Mouse (Mus musculus): ENCODE measurements around the gene Gosr1. TPM values are rescaled to one million over a fixed set of nuclear protein-coding genes. Genes with fewer than 3 reads are reported as not detected.
"Not testable (repeated sequence)": the region's sequence is repeated elsewhere in the genome, so short reads cannot be mapped to it uniquely, and the experiment has no call there.

Gosr1 gene
- total RNA-seq, 1 experiment from 2014 or later, result 67.3 TPM

DNA sequence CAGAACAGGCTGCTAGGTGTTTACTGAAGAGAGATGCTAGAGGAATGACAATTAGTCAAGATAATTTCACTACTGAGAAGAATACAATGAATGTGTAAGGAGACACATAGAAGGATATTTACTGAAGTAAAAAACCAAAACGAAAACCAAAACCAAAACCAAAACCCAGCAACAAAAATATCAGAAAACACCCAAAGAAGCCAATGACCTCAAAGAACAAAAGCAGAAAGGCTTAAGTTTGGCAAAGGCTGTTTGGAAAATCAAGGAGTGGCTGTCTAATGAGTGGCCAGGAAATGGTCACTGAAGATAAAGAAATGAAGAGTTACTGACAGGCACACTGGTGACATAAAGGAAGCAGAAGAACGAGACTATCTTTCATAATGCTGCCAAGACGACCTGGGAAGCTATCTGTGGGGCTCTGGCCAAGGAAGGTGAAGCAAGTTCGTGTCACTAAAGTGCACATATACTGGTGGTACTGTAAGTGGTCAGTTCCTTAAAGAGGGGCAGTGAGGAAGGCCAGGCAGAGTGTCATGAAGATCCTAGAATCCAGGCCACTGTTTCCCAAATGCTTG is 27.5 kb downstream of the Gosr1 start:
- DNase-seq, result no peak

DNA sequence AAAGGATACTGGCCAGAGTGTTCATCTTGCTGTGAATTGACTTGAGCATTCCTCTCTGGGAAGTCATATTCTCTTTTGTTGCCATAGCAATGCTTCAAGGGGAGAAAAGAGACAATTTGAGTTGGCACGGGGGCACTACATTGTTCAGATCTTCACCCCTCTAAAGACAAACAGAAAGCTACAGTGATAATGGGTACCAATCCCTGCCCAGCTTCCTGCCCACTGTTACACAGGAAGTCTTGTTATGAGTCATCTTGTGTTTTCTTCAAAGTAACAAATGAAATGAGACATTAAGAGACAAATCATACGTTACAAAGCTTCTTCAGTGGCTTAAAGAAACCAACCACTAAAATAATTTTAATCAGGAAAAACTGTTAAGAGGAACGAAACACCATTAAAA is 28.8 kb downstream of the Gosr1 start:
- DNase-seq, result no peak

DNA sequence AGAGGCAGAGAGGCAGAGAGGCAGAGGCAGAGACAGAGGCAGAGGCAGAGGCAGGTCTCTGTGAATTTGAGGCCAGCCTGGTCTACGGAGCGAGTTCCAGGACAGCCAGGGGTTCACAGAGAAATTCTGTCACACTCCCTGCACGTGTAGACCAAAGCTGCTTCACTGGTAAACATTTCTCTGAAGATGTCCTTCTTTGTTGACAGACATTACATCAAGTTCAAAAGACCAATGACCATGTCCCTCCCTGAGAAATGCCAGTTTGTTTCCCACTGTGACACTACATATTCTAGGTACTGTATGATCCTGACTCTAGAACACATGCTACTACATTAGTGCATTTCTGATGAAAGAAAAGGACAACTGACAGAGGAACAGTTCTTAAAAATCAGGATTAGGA is 32.7 kb downstream of the Gosr1 start:
- no peak for DNase-seq

DNA sequence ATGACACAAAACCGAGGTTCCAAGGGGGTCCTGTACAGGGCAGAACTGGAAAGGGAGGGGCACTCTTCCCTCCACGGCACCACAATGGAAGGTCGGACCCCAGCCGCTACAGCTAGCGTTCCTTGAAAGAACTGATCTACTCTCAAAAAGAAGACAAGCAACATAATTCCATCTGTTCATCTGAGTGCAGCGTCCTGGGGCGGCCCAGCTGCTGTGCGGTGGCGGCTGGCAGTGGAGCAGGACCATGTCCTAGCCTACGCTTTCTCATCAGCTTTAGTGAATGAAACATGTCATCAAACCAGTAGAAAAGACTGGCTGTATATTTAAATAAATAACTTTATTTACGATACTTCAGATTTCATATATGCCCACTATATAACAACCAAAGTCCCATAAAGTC is 35.3 kb downstream of the Gosr1 start:
- DNase-seq, result no peak

DNA sequence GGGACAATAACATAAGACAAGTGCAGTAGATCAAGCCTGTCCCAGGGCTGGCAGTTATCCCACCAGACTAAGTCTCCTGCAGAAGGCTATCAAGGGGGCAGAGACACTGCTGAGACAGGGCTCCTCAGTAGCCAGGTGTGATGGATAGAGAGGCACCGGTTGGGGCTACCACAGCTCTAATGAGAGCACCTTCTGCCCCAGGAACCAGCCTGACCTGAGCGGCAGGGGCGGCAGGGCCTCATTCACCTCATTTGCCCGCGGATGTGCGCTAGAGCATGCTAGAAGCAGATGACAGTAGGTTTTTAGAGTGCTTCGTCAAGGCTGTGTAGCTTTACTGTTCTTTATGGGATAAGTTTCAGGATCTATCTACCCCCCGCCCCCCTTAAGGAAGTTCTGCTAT is 39.5 kb downstream of the Gosr1 start:
- no peak for DNase-seq

DNA sequence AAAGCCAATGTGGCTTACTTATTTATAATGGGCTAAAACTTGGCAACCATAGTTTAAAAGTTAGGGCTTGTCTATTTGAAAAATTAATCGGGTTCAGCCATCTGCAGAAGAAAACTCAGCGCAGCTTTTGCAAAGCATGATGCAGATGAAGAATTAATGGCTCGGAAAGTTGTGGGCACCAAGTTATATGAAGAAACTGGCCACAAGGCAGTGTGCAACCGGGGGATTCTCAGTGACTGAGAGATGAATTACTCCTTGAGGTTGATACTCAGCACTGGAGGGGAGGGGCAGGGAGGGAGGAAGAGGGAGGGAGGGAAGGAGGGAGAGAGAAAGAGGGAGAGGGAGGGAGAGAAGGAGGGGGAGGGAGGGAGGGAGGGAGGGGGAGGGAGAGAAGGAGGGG is 46.4 kb downstream of the Gosr1 start:
- DNase-seq, result no peak

DNA sequence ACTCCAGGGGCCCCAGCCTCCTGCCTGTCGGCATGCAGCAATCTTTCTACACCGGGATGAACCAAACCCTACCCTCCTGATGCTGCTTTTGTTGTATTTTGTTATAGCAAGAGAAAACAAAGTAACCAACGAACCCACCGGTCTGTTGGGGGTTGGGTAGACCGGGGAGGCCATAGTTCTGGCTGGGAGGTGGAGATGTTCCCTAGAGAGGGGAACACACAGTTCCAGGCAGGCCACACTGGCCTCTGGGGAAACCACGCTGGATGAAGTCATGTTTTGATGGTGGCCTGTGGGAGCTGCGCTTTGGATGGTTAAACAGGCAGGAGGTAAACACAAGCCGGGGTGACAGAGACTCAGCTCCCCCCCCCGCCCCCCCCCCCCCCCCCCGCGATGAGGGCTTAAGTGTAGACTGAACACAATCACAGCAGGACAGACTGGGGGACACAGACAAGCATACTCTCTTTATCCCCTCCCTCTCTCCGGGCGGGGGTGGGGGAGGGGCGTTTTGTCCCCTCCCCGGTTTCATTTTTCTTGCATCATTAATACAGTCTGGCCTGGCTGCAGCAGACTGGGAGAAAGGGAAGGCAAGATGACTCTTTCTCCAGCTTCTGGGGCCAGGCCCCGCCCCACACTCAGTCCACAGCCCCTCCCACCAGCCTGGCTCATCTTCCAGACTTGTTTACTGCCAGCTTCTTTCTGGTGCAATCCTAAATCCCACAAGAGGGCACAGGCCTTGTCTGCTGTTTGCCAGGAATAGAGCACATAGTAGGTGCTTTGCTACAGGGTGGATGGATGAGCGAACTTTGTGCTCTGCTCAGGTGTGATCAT is 53.5 kb downstream of the Gosr1 start:
- peak; percentile 84 for DNase-seq

DNA sequence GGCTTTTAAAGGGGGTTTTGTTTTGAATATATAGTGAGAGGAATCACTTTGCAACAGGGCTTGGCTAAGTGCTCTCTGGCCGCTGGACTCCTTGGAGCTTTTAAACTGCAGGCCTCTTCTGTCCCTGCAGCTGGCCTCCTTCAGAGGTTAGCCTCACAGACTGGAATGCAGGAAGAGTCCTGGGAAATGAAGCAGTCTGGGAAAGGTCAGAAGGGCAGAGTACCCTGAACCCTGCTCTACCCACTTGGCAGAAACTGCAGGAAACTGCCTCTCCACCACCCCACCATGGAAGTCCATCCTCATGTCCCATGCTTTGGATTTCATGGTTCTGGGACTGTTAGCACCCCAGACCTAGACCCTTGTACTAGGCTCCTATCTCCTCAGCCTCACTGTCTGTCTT is 54.5 kb downstream of the Gosr1 start:
- peak; percentile 37 for DNase-seq

DNA sequence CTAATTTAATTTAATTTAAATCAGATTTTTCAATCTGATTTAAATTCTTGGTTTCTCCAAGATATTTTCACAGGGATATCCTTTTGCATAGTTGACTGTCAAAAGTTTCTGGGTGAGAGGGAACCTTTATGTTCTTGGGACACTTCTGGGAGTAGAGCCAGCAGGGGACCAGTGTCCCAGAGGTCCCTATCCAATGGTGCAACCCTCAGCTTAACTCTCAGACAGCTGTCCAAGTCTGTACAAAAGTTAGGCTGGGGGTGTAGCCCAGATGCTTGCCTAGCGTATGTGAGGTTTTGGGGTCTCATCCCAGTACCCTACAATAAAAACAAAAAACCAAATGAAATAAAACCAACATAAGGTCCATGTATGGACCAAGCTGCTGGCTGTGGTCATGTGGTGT is 55.3 kb downstream of the Gosr1 start:
- DNase-seq, result peak; percentile 64

DNA sequence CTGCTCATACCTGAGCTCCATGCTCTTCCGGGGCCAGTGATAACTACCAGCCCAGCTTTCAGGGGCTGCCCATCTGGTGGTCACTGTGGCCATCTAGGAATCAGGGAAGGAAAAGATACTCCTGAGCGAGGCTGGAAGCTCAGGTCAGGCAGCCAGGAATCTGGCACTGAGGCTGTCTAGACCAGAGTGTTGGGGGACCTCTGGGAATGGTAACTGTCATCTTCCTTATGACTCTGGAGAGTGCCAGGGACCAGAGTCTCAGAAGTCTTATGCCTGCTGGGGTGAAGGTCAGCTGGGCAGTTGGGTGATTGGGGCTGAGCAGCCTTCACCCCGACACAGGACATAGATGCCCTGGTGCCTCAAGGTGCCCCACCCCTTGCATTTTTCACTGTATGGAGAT is 55.7 kb downstream of the Gosr1 start:
- DNase-seq, result peak; percentile 55

DNA sequence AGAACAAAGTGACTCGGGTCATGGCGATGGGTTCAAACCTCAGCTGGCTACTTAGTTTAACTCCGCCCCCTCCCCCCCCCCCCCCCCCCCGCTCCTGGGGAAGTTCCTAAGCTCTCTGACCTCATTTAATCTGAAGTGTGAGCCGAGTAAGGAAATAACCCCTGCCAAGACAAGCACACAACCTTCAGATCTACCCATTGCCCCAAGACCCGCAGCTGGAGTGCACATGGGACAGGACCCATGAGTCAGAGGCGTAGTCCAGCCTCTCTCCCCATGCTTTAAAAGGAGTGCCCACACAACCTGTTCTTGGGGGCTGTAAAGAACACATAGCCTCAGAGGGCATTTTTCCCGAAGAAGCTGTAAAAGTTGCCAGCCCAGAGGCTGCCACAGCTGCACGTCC is 63.8 kb downstream of the Gosr1 start:
- DNase-seq, result no peak

DNA sequence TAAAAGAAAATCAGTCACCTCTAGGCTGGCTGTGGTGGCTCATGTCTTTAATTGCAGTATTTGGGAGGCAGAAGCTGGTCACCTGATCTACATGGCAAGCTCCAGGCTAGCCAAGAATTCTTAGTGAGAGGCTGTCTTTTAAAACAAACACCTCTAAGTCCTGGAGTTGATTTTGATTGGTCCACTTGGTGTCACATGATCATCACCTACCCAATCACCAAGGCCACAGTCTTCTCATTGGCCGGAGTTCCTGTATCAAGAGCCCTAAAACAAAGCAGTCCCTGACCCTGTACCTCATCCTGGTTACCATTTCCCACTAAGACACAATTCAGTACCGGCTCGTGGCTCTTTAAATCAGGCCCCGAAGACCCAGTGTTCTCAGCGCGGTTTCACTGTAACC is 67.6 kb downstream of the Gosr1 start:
- DNase-seq, result no peak

DNA sequence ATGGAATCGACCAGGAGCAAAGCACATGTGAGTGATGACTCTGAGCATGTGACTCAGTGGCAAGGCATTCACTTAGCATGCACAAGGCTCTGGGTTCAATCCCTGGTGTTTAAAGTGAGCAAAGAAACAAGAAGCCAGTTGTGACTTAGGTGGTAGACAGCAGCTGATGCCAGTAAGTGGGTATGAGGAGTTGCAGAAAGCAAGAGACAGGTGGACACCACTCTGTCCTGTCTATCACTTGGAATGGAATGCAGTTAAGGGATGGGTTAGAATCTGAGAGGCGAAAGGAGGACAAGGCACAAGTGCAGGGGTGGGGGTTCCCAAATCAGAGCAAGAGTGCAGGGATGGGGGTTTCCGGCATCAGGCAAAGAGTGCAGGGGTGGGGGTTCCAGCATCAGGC is 71.3 kb downstream of the Gosr1 start:
- no peak for DNase-seq

DNA sequence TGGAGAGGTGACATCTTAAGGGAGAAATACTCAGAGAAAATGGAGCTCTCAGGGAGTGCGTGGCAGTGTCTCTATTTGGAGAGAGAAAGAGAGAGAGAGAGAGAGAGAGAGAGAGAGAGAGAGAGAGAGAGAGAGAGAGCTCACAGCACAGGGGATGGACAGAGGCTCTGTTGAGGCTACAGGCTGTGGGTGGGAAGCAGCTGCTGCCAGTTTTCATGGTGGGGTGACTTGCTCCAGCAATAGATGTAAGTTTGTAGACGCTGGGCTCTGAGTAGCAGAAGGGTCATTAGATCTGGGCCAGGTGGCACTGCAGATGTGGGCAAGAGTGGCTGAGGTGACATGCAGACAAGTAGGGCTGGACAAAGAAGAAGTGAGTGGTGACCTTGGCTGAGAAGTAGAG is 77.8 kb downstream of the Gosr1 start:
- no peak for DNase-seq

DNA sequence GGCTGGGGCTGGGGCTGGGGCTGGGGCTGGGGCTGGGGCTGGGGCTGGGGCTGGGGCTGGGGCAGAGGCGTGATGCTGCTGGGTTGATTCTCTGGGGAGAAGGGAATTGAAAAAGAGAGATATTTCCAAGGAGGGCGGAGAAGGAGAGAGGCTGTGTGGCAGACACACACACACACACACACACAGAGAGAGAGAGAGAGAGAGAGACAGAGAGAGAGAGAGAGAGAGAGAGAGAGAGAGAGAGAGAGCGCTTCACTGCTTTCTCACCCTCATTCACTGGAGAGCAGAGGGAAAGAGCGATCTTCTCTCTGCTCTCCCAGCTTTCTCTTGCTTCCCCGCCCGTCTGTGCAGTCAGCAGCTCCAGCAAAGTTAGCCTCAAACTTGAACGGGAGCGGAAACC is 83.9 kb downstream of the Gosr1 start, which contains the start of gene Trarg1:
TSS of gene Trarg1 (plus strand) at position 301 of the 400 bp plus-strand sequence.
- not testable (repeated sequence) for DNase-seq

Other genes starting within 250 kb of the Gosr1 start
- 44.2 and 49.0 TPM in 2 replicates for gene Abr, start 141.3 kb downstream of the Gosr1 start, total RNA-seq (2021)
- not detected in 2 replicates for gene Bhlha9, start 91.1 kb downstream of the Gosr1 start, total RNA-seq (2021)
- gene Trarg1, start 83.8 kb downstream of the Gosr1 start, total RNA-seq (2021), result 40.3 and 75.9 TPM in 2 replicates
- gene Cpd, start 83.4 kb upstream of the Gosr1 start, total RNA-seq (2021), result 43.5 and 45.8 TPM in 2 replicates
- gene Tmigd1, start 138.6 kb upstream of the Gosr1 start, total RNA-seq (2021), result 0.78 and 1.3 TPM in 2 replicates
- 54.2 and 56.1 TPM in 2 replicates for gene Blmh, start 161.2 kb upstream of the Gosr1 start, total RNA-seq (2021)
- 37.1 and 38.4 TPM in 2 replicates for gene Slc6a4, start 235.0 kb upstream of the Gosr1 start, total RNA-seq (2021)